Mouse (Mus musculus) ovary, postnatal 36 days (tissue): ENCODE results near the gene Olfml1.

Experiments used
- DNase-seq: peaks from one replicate; pipeline ENCODE4 v3.0.0; 2022; ENCODE audit warnings: low spot score, mixed read lengths

Olfml1 gene

GRCm38 (mm10) chr7:107567261-107567671, at the start of gene Olfml1:
Gene Olfml1 (plus strand): TSS chr7:107567446.
- peak; percentile 8 for DNase-seq

DNA sequence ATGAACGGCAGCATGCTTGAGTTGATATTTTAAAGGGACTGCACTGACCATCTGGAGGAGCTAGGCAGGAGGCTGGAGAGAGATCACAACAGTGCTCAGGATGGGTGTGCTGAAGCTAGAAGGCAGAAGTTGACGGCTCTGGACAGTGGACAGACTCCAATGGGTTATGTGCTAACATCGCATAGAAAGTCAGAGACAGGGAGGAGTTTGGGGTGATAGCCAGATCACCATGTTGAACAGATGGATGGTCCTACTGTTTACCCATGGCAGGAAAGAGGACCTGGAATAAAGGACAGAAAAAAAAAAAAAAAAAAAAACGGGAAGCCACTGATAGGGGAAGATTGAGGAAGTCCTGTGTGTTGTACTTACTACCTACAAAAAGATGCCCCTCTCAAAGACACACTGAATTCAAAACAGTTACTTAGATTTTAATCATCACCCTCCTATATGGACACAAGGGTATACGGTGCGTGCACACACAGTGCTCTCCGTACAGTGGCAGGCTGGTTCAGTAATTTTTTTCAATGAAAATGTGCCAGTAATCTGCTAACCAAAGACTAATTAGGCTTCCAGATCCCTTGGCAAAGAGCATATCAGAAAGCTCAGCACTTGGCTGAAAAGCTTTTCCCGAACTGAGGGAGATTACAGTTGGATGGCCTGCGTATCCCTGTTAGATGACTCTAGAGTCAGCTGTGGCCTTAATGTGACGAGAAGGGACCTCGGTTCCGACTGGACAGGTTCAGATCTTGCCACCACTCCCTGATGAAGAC, 47.8 kb upstream of the Olfml1 start:
- no peak for DNase-seq

DNA sequence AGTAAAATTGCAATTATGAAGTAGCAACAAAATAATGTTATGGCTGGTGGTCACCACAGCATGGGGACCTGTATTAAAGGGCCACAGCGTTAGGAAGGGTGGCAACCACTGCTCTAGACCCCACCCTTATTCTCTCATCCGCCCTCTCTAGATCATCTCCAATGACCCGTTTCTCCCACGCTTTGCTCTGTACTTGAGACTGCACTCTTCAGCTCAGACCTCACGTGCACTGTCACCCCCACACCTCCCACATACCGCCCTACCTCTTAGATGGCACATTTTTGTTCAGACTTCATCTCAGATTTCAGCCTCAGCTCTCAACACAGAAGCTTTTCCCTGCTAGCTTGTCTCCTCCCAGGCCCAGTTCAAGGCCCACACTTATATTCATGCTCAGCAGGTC, 45.8 kb upstream of the Olfml1 start:
- DNase-seq: no peak

DNA sequence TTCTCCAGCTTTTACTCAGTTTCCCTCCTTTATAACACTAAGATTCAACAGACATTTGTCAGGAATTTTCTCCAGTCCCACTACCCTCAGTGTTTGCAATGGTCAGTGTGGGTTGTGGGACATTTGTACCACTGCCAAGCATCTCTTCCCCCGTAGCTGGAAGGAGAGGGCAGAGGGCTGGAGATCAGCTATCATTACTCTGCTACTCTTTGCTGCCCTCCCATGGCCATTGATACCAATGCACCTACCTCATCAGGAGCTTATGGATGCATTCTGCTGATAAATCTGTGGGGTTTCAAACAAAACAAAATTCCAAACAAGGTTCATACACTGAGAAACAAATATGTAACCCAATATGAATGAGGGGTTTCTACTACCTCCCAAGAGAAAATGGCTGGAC, 40.9 kb upstream of the Olfml1 start:
- no peak for DNase-seq

DNA sequence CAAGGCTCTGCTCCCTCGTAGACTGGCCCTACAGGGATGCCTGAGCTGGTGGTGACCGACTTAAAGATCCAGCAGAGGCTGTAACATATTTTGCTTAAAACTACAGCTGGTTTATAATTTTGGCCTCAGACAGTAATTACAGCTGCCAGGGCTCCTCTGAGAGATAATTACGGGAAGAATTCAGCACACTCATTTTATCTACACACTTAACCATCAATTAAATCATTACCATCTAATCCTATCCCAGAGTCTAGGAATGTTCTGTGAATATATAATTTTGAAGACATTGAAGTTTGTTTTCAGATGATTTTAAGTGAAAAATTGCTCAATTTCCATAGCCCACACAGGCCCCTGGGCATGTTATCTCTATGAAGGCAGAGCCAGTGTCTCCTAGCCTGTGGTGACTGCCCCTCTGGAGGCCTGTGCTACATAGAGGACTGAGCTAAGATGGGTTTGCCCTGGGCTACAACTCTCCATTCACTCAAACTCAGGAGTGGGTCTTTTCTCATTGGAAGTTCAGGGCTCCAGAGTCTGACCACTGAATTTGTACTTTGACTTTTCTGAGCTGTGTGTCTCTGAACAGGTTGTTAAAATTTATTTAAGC, 39.0 kb upstream of the Olfml1 start:
- DNase-seq: no peak

GRCm38 (mm10) chr7:107529364-107529763, 37.9 kb upstream of the Olfml1 start:
- no peak for DNase-seq

DNA sequence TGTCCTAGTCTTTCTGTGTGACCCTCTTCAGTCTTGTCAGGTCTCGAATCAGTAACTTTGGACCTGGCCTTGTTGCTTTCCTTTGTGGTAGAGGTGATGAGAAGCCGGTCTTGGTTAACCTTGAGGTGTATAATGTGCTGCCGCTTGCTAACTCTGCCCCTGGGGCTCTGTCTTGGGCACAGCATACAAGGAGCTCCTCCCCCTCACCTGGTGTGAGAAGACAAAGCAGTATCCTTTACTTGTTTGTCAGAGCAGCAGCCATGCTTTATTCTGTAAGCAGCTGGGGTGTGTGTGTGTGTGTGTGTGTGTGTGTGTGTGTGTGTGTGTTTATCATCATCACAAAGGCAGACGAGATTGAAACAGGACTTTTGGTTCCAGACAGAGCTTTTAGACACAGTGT, 31.9 kb upstream of the Olfml1 start:
- no peak for DNase-seq

DNA sequence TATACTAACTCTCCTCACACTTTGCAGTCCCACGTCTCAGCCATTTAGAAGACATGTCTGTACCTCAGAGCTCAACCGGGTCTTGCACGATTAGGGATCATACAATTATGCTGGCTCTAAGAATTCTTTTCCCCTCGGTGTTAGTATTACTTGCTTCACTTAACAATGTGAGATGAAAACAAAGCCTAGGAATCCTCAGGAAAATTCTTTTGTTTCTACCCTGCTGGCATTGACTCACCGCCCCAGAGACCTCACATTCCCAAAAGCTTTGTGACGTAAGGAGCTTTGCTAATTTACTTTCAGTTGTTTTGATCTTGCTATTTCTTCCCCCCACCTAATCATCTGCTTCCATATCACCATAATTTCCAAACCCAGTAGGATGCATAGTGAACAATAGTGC, 30.7 kb upstream of the Olfml1 start:
- DNase-seq: no peak

DNA sequence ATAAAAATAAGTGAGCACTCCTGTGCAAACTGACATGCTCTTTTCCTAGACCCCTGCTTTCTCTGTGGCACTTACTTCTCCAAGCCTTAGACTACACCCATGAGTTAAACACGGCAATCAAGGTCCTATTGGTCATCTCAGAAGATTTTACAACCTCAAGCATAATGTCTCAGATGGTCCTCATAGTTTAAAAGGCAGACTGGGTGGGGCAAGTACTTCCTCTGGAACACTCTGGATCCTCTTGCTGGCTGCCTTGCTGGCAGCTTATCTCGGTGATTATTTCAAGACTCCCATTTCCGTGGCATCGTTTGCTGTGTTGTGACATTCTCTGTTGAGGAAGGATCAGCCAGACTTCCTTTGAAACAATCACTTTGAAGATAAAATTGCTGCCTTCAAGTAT, 27.2 kb upstream of the Olfml1 start:
- DNase-seq: no peak

DNA sequence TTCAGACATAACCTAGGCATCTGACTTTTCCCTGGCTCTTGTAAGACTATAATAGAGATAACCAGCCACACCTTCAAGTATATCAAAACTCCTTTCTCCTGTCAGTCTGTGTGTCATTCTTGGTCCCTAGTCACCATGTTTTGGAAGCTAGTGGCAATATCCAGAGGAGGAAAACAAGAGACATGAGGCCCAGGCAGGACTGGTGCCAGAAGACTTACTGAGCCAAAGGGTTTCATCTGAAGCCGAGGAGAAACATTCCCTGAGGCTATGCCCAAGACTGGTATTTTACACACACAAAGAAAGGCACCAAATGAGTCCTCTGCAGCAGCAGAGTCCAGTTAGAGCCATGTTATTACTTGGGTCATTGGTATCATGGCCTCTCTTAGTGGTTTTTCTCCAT, 22.2 kb upstream of the Olfml1 start:
- DNase-seq: no peak

- no peak for DNase-seq
Observed at GRCm38 (mm10) chr7:107547872-107548271, 19.4 kb upstream of the Olfml1 start.

DNA sequence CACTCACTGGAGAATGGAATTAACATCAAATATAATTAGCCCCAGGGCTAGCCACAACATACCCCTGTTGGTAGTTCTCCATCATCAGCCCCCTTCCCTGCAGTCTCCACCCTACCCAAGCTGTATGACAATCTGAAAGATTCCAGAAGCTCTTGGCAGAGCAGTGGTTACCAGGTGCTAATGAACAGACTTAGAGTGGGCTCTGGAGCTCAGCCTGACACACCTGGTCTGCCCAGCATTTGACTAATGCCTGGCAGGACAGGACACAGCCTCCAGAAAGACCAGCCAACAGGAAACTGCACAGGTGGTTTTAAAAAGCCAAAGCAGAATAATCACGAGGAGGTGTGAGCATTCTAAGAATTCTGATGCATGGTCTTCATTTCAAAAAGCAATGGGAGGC, 13.8 kb upstream of the Olfml1 start:
- no peak for DNase-seq

DNA sequence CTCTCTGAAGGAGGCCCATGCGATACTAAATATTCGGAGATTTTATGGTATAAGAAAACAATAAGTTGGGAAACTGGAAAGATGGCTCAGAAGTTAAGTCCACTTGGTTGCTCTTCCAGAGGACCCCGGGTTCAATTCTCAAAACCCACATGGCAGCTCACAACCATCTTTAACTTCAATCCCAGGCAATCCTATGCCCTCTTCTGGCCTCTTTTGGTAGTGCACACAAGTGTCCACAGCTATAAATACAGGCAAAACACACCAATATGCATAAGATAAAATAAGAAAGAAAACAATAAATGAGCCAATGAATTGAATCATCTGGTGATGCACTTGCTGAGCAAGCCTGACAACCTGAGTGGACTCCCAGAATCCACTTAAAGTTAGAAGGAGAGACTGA, 11.3 kb upstream of the Olfml1 start:
- DNase-seq: no peak

GRCm38 (mm10) chr7:107560675-107561074, 6.6 kb upstream of the Olfml1 start:
- DNase-seq: no peak

DNA sequence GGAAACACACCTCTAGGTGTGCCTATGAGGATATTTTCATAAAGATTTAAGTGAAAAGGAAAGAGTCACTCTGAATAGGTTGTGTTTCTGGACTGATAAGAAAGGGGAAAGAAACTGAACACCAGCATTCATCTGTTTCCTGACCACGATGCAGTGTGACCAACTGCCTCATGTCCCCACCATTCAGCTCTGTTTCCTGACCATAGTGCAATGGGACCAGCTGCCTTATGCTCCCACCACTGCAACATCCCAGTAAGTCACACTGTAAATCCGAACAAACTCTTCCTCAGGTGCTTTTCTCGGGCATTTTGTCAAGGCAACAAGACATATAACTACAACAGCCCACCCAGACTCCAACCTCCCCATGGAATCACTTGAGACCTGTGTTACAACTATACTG, 5.7 kb upstream of the Olfml1 start:
- DNase-seq: no peak

DNA sequence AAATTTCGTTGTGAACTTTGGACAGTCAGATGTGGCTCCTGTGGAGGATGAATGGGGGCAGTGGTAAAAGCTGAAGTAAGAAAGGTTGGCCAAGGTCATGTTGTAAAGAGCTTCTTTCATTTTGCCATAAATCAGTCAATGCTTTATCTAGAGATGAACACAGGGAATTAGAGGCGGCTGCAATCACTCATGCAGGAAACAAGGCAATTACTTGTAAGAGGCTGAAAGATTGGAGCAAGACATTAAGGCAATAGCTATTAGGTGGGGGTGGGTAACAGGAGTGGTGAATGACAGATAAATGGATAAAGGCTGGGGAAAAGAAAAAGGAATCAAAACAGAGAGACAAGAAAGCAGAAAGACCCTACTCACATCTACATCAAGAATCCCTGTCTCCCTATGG, 3.5 kb upstream of the Olfml1 start:
- no peak for DNase-seq

GRCm38 (mm10) chr7:107567674-107568073, 428 bp downstream of the Olfml1 start:
- DNase-seq: no peak

DNA sequence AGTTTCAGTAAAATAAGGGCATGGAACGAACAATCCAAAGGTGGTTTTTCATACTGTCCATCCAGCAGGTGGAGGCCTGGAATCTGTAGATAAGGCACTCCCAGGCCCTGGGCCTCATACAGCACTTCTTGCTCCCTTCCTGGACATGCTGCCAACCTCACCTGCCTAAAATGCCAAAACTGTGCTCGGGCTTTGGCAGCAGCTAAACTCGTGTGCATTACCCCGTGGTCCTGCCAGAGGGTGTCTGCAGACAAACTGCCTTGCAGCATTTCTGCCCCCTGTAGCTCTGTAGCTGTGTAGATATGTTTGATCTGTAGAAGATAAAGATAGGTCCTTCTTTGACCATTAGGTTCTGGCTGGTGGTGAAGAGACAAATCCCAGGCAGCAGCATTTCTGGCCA, 1.7 kb downstream of the Olfml1 start:
- DNase-seq: peak; percentile 11

DNA sequence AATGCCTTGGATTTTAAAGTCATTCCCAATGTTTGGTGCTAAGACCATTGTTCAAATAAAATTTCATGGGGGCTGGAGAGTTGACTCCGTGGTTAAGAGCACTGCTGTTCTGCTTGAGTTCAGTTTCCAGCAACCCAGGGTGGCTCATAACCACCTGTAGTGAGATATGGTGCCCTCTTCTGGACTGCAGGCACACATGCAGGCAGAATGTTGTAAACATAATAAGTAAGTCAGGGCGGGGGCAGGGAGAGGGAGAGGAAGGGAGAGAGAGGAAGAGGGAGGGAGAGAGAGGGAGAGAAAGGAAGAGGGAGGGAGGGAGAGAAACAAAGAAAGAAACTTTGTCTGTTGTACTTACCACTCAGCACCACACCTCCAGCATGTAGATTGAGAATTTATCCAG, 6.6 kb downstream of the Olfml1 start:
- no peak for DNase-seq

- no peak for DNase-seq
Observed at GRCm38 (mm10) chr7:107574276-107574675, 7.0 kb downstream of the Olfml1 start.

DNA sequence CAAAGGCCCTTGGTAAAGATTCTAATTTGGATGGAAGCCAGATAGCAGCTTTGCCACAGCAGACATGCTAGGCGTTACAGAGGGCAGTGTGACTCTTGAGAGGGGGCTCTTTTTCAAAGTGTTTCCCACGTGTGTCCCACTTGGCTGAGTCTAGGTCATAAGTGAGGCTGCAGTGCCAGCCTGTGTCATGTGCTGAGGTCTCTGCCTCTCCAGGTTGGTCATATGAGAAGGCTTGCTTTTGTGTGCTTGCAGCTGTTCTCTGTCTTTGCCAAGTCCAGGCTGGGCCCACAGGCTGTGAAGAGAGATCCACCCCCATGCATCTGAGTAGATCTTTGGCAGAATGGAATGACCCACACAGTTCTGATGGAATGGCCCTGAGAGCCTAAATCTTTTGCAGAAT, 25.4 kb downstream of the Olfml1 start:
- DNase-seq: no peak

DNA sequence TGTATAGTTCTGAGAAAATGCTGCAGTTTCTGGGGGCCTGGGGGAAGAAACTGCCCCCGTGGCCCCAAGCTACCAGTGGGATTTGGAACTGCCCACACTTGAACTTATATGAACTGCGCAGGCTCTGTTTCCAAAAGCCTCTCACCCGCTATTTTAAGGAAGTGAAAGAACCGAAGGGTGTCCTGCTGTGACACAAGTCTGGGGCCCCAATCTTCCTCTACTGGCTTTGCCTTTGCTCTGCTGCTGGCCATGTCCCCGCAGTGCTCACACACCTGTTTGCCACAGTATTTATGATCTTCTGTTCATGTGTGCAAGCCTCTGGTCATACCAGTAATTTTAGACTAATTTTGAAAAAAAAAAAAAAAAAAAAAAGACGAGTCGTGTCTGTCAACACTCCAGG, 26.7 kb downstream of the Olfml1 start:
- DNase-seq: no peak

- DNase-seq: peak; percentile 33
Observed at GRCm38 (mm10) chr7:107594325-107594856, 27.1 kb downstream of the Olfml1 start.
